ENCODE assay signal across 16 mouse cellular contexts in the genomic region with DNA sequence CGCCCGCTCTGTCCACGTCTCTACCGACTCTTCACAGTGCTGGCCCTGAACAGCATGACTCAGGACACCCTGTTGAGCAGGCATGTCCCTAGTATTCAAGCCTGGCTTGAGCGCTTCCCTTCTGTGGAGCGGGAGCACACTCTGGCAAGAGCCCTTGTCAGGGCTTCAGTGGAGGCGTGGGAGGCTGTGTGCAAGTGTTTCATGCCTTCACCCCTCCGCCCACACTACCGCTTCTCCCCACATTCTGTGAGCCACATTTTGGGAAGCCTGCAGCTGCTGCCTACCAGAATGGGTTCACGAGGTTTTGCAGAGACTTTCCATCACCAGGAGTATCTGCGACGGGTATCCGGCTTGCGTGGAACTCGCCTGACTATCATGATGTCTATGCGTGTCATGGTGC. TPM values are rescaled to one million over a fixed set of nuclear protein-coding genes. Genes with fewer than 3 reads are reported as not detected.
A peak's percentile ranks its signal among the peaks of the same experiment; 100 is the strongest.
DNase-seq lines count a peak whose midpoint lies in the region; TF ChIP-seq lines count a peak whose summit lies in the region.
"Had no signal": no experiment of that assay in that cellular context is flagged by ENCODE, and none has a peak within 500 bp of the region (broad histone marks: within the 10 kb centered on the region; RNA-seq: fewer than 3 reads in every experiment).

No protein-coding gene starts in this region.

- TF ChIP-seq CTCF in cerebellum, adult 2 months (IDR thresholded peaks at IDR 0.05; ENCODE audit: borderline replicate concordance, insufficient read depth, low read depth, low read length): no peak

- H3K4me1 ChIP-seq in cerebellum, adult 2 months (ENCODE audit: control insufficient read depth, insufficient read depth, low read length): peaks cover 10% of the 10 kb centered on the region
- H3K4me1 ChIP-seq: hindbrain, embryonic 13.5 days; neural tube, embryonic 12.5 days had no signal

- H3K4me3 ChIP-seq in cerebellum, adult 2 months (replicated peaks; ENCODE audit: insufficient read depth, low read depth, low read length): no peak overlapping the region
- H3K4me3 ChIP-seq: hindbrain, embryonic 13.5 days; megakaryocyte, embryonic 14.5 days; neural tube, embryonic 12.5 days had no signal

- intact Hi-C loops in left cerebral cortex, postnatal 10 days (cut with DNase I): no loop called here

- H3K27me3 ChIP-seq in cerebellum, adult 2 months (ENCODE audit: control insufficient read depth, insufficient read depth, low read length): no peaks in the 10 kb centered on the region
- H3K27me3 ChIP-seq: hindbrain, embryonic 13.5 days; neural tube, embryonic 12.5 days had no signal

- WGBS in cerebellum, adult 2 months: 63% methylated on average over 16 of the region's 16 CpGs

- TF ChIP-seq POLR2A in cerebellum, adult 2 months (IDR thresholded peaks at IDR 0.05; ENCODE audit: borderline replicate concordance, insufficient read depth, low read length): no peak

- peak; percentile 14 to 40 for DNase-seq in cerebellum, adult 2 months
- no peak for DNase-seq in cerebellum, postnatal 10 days
- DNase-seq in left cerebral cortex, adult 18-20 months (ENCODE audit: low spot score in 2 of 2): peak; percentile 31 to 54
- DNase-seq in left cerebral cortex, postnatal 10 days (ENCODE audit: extremely low spot score in 1 of 2, low spot score in 2 of 2): no peak
- DNase-seq in cerebellum, adult 9-11 months: peak; percentile 39
- DNase-seq in telencephalon, adult 2 months (ENCODE audit: low read depth, low spot score): peak; percentile 39
- no peak for DNase-seq in lung, postnatal 25 days (ENCODE audit: low spot score)
- DNase-seq: adrenal gland, adult 2 months; gastrocnemius, postnatal 10 days; heart, postnatal 10 days; kidney, postnatal 10 days; thymus, postnatal 25 days had no signal

- H3K27ac ChIP-seq in cerebellum, adult 2 months (ENCODE audit: insufficient read depth, low read length): no peak overlapping the region; the same call in 1 of the 2 replicates
- H3K27ac ChIP-seq: hindbrain, embryonic 13.5 days; liver, embryonic 14.5 days; neural tube, embryonic 12.5 days had no signal

RNA-seq across cellular contexts. Expression of a gene that starts 33.2 kb away (rescaled TPM):
- polyA plus RNA-seq in cerebellum, adult 2 months (2012; rRNA removed): 182 and 190 TPM in 2 replicates
- 10 to 100 TPM; 68.9 to 74.6 TPM for total RNA-seq in left cerebral cortex, adult 18-20 months (2021)
- 100 to 1,000 TPM in 1 of 2 experiments, 10 to 100 TPM in 1; 97.7 to 117 TPM for total RNA-seq in left cerebral cortex, postnatal 10 days (2021)

RNA-seq across cellular contexts. Expression of a gene that starts 34.0 kb away (rescaled TPM):
- 16.2 and 16.4 TPM in 2 replicates for polyA plus RNA-seq in cerebellum, adult 2 months (2012; rRNA removed)
- total RNA-seq in left cerebral cortex, adult 18-20 months (2021): 10 to 100 TPM in 1 of 2 experiments, 1 to 10 TPM in 1; 9.3 to 12.9 TPM
- 10 to 100 TPM in 1 of 2 experiments, 1 to 10 TPM in 1; 9.9 to 16.0 TPM for total RNA-seq in left cerebral cortex, postnatal 10 days (2021)

RNA-seq across cellular contexts. Expression of a gene that starts 41.0 kb away (rescaled TPM):
- polyA plus RNA-seq in cerebellum, adult 2 months (2012; rRNA removed): 177 and 182 TPM in 2 replicates
- 100 to 1,000 TPM; 107 to 110 TPM for total RNA-seq in left cerebral cortex, adult 18-20 months (2021)
- total RNA-seq in left cerebral cortex, postnatal 10 days (2021): 100 to 1,000 TPM; 144 to 152 TPM

RNA-seq across cellular contexts. Expression of a gene that starts 48.9 kb away (rescaled TPM):
- polyA plus RNA-seq in cerebellum, adult 2 months (2012; rRNA removed): 92.1 and 115 TPM in 2 replicates
- total RNA-seq in left cerebral cortex, adult 18-20 months (2021): 10 to 100 TPM; 57.5 to 62.7 TPM
- total RNA-seq in left cerebral cortex, postnatal 10 days (2021): 10 to 100 TPM; 32.6 to 40.0 TPM

RNA-seq across cellular contexts. Expression of a gene that starts 52.6 kb away (rescaled TPM):
- 5.1 TPM in 2 replicates for polyA plus RNA-seq in cerebellum, adult 2 months (2012; rRNA removed)
- 1 to 10 TPM; 5.2 to 6.1 TPM for total RNA-seq in left cerebral cortex, adult 18-20 months (2021)
- 1 to 10 TPM; 4.9 to 6.1 TPM for total RNA-seq in left cerebral cortex, postnatal 10 days (2021)

Comparison
In these comparisons a context has a peak if more than half of its experiments do, and no peak if none do; other contexts are left out.
1. DNase-seq: peak in cerebellum, adult 2 months (2 of 2), left cerebral cortex, adult 18-20 months (2 of 2), cerebellum, adult 9-11 months (single experiment) and telencephalon, adult 2 months (single experiment); none in cerebellum, postnatal 10 days (0 of 2), left cerebral cortex, postnatal 10 days (0 of 2) and lung, postnatal 25 days (single experiment).